Mouse (Mus musculus) bone marrow macrophage, adult 2 months (primary cell): Measurements from ENCODE around the gene Ncan.

ENCODE experiments used
- CTCF ChIP-seq: IDR thresholded peaks from 2 replicates; pipeline ENCODE4 v1.5.1; 2012; ENCODE audit warnings: low read depth, mild to moderate bottlenecking, low read length, moderate library complexity
- POLR2A ChIP-seq: IDR thresholded peaks from 2 replicates; pipeline ENCODE4 v1.6.1; 2012; ENCODE audit warnings: mild to moderate bottlenecking, low read depth, low read length, borderline replicate concordance

GRCm38 (mm10) chr8:70118726-70119700, 1.7 kb downstream of the Ncan start:
- TF ChIP-seq POLR2A (no peak), CTCF (no peak)
